Mouse (Mus musculus) CH12.LX (cell line): ENCODE data around the gene Wdr26.

Experiments used
- CHD2 ChIP-seq: IDR thresholded peaks from 2 replicates; pipeline ENCODE4 v1.6.1; 2011; ENCODE audit warnings: low read length, improper control_type of control experiment
- CTCF ChIP-seq, 2 experiments: IDR thresholded peaks in 1 of 2; conservative IDR thresholded peaks in 1 of 2; 2 replicates each; pipeline ENCODE4 v1.5.1; 2011 to 2012; ENCODE audit warnings: low read depth in 2 of 2, low read length in 2 of 2, improper control_type of control experiment in 1 of 2, inconsistent platforms in 1 of 2, mild to moderate bottlenecking in 1 of 2, moderate library complexity in 1 of 2
- POLR2A ChIP-seq: IDR thresholded peaks from 2 replicates; pipeline ENCODE4 v1.6.1; 2011; ENCODE audit warnings: low read depth, mild to moderate bottlenecking, improper control_type of control experiment, low read length
- ZNF384 ChIP-seq: IDR thresholded peaks from 2 replicates; pipeline ENCODE4 v1.6.1; 2012; ENCODE audit warnings: low read depth, low read length, improper control_type of control experiment, inconsistent platforms

- TF ChIP-seq POLR2A (no peak), CHD2 (no peak), CTCF (conservative IDR thresholded peaks at IDR 0.05 in 1 of 2, IDR thresholded peaks at IDR 0.05 in 1 of 2; ENCODE audit: low read depth in 2 of 2, low read length in 2 of 2) (no peak), ZNF384 (no peak)
These were observed 68.2 kb downstream of the Wdr26 start for GRCm38 (mm10) chr1:181143609-181143949.
